Mouse (Mus musculus) lung, embryonic 16.5 days (tissue): ENCODE measurements around the gene Cfl1. TPM values are rescaled to one million over a fixed set of nuclear protein-coding genes. Genes with fewer than 3 reads are reported as not detected.

Experiments used
- ATAC-seq: fragments of 200-750 bp; cut with Nextera tagmentation; 2 replicates; pipeline ENCODE4 v1.8.0; 2017; ENCODE audit warnings: low read depth, mild to moderate bottlenecking, moderate library complexity
- H3K27ac ChIP-seq: fragments of 300-500 bp; sonication (generic); 2 replicates; pipeline ENCODE4 v1.5.1; 2014; ENCODE audit warnings: mild to moderate bottlenecking, control low read depth, low read length
- H3K27me3 ChIP-seq: fragments of 300-500 bp; sonication (generic); 2 replicates; pipeline ENCODE4 v1.6.1; 2014; ENCODE audit warnings: low read depth, low read length, mixed read lengths; ENCODE audit not compliant: control insufficient read depth, insufficient read depth
- H3K36me3 ChIP-seq: fragments of 300-500 bp; sonication (generic); 2 replicates; pipeline ENCODE4 v1.6.1; 2014; ENCODE audit warnings: low read length; ENCODE audit not compliant: control insufficient read depth, insufficient read depth
- H3K4me1 ChIP-seq: fragments of 300-500 bp; sonication (generic); replicated peaks from 2 replicates; pipeline ENCODE4 v1.6.1; 2014; ENCODE audit warnings: low read length, mixed read lengths; ENCODE audit not compliant: control insufficient read depth, insufficient read depth
- H3K4me2 ChIP-seq: fragments of 300-500 bp; sonication (generic); 2 replicates; pipeline ENCODE4 v1.6.1; 2014; ENCODE audit warnings: low read depth, low read length, control low read depth
- H3K4me3 ChIP-seq: fragments of 300-500 bp; sonication (generic); 2 replicates; pipeline ENCODE4 v1.5.1; 2014; ENCODE audit warnings: mild to moderate bottlenecking, low read length, control low read depth
- H3K9ac ChIP-seq: fragments of 300-500 bp; sonication (generic); 2 replicates; pipeline ENCODE4 v1.6.1; 2014; ENCODE audit warnings: low read length, control low read depth
- H3K9me3 ChIP-seq: fragments of 300-500 bp; sonication (generic); 2 replicates; pipeline ENCODE4 v1.6.1; 2016; ENCODE audit warnings: low read length; ENCODE audit not compliant: control insufficient read depth
- WGBS: fragments of 180-500 bp; shearing (Covaris S2); extraction: QIAGEN DNeasy Blood & Tissue Kit; methylation state at CpG from one replicate; pipeline ENCODE4 v1.1.7; 2014; 5-methylcytosine and 5-hydroxymethylcytosine counted together
- polyA plus RNA-seq: library from polyadenylated mRNA; unstranded; fragments of >200 nt; fragmentation: Nextera tagmentation; extraction: Ambion mirVana; gene quantifications from 2 replicates; pipeline ENCODE4 v1.2.1, GENCODE M21; 2015

Gene Cfl1
- polyA plus RNA-seq, 1 experiment from 2014 or later: 2,793 TPM

GRCm38 (mm10) chr19:5461411-5461810, 28.8 kb upstream of the Cfl1 start:
- peaks cover 27% of the 10 kb centered on the region for H3K4me1 ChIP-seq

DNA sequence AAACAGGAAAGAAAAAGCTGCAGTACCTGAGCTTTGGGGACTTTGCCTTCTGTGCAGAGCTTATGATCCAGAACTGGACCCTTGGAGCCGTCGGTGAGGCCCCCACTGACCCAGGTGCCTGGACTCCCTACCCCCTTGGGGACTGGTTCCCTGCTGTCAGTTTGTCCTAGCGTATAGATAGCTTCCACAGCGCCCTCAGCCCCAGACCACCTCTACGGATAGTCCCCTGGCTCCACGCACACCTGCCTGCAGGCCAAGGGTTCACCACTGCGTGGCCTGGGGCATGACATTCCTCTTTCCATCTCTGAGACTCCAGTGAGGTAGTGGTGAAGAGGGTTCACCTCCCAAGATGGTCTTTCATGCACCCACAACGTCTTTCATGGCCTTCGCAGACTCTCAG, 27.0 kb upstream of the Cfl1 start:
- peaks cover 22% of the 10 kb centered on the region for H3K4me1 ChIP-seq
- H3K9me3 ChIP-seq: no peaks in the 10 kb centered on the region
- no peak overlapping the region for H3K27ac ChIP-seq
- ATAC-seq: no peak
- no peak overlapping the region for H3K9ac ChIP-seq
- 0 out of 2 replicates have a peak, but pooled peaks cover 3% of the 10 kb centered on the region for H3K27me3 ChIP-seq
- H3K4me2 ChIP-seq: no peak overlapping the region
- 86% methylated on average over 9 of the region's 9 CpGs for WGBS
- H3K36me3 ChIP-seq: peaks cover 25% of the 10 kb centered on the region
- H3K4me3 ChIP-seq: no peak overlapping the region

More at GRCm38 (mm10) chr19:5461411-5461810, 28.8 kb upstream of the Cfl1 start:
- Histone ChIP-seq H3K4me2 (peak overlapping the region; percentile 90), H3K36me3 (peaks cover 19% of the 10 kb centered on the region), H3K9ac (peak overlapping the region; percentile 84), H3K9me3 (no peaks in the 10 kb centered on the region), H3K27ac (no peak overlapping the region), H3K4me3 (peak overlapping the region; percentile 90), H3K27me3 (0 out of 2 replicates have a peak, but pooled peaks cover 3% of the 10 kb centered on the region)
- 83% methylated on average over 6 of the region's 6 CpGs for WGBS
- no peak for ATAC-seq

DNA sequence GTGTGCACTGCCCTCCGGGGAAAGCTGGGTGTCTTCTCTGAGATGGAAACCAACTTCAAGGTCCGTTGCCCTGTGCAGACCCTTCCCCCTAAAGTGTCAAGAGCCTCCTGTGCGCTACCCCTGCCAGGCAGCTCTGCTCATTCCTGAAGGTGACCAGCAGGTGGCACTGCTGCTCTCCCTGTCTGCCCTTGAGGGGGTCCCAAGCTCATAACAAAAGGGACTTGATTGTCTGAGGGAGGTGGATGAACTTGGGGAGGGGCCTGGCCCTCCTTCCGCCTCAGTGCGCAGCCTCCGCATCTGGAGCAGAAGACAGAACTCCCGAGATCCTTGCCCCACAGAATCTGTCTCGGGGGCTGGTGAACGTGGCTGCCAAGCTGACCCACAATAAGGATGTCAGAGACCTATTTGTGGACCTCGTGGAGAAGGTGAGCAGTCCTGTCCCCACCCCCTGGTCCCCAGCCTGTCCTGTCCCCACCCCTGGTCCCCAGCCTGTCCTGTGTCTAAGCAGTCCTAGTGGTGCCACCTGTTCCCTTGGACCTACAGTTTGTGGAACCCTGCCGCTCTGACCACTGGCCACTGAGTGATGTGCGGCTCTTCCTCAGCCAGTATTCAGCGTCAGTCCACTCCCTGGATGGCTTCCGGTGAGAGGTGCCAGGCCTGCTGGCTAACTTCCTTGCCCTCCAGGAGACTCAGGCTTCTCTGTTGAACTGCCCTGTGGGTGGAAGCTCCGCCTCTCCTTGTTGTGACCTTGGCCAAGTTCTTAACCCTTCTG, 26.3 kb upstream of the Cfl1 start:
- Histone ChIP-seq H3K4me3 (peak overlapping the region; percentile 25; the same call in 1 of the 2 replicates), H3K9ac (no peak overlapping the region), H3K9me3 (no peaks in the 10 kb centered on the region), H3K27ac (peak overlapping the region; percentile 53), H3K27me3 (0 out of 2 replicates have a peak, but pooled peaks cover 2% of the 10 kb centered on the region), H3K36me3 (peaks cover 25% of the 10 kb centered on the region), H3K4me2 (peak overlapping the region; percentile 47), H3K4me1 (peaks cover 21% of the 10 kb centered on the region)
- ATAC-seq: peak; percentile 37
- WGBS: 30% methylated on average over 15 of the region's 15 CpGs

- Histone ChIP-seq H3K27me3 (no peaks in the 10 kb centered on the region), H3K4me3 (no peak overlapping the region), H3K27ac (no peak overlapping the region), H3K4me2 (no peak overlapping the region), H3K9ac (no peak overlapping the region), H3K36me3 (peaks cover 25% of the 10 kb centered on the region), H3K4me1 (peaks cover 19% of the 10 kb centered on the region), H3K9me3 (no peaks in the 10 kb centered on the region)
- ATAC-seq: no peak
- WGBS: 91% methylated on average over 8 of the region's 8 CpGs
These were observed 25.2 kb upstream of the Cfl1 start for GRCm38 (mm10) chr19:5465037-5465436.

- Histone ChIP-seq H3K36me3 (peaks cover 25% of the 10 kb centered on the region), H3K27ac (no peak overlapping the region)
- 90% methylated on average over 6 of the region's 6 CpGs for WGBS
These were observed 23.2 kb upstream of the Cfl1 start for GRCm38 (mm10) chr19:5466916-5467500.

GRCm38 (mm10) chr19:5468374-5468773, 21.9 kb upstream of the Cfl1 start, which contains the start of gene Ctsw:
TSS of gene Ctsw (minus strand) at chr19:5468507.
- H3K27me3 ChIP-seq: no peaks in the 10 kb centered on the region
- no peaks in the 10 kb centered on the region for H3K9me3 ChIP-seq
- no peak for ATAC-seq
- no peak within 1 kb of the TSS for H3K4me3 ChIP-seq
- H3K9ac ChIP-seq: no peak within 1 kb of the TSS
- no peak within 1 kb of the TSS for H3K4me2 ChIP-seq
- 45% methylated on average over 5 of the region's 5 CpGs for WGBS
- H3K27ac ChIP-seq: no peak within 1 kb of the TSS
- peaks cover 9% of the 10 kb centered on the region for H3K4me1 ChIP-seq
- peaks cover 22% of the 10 kb centered on the region for H3K36me3 ChIP-seq

More at GRCm38 (mm10) chr19:5466916-5467500, 23.2 kb upstream of the Cfl1 start:
- H3K9ac ChIP-seq: no peak overlapping the region
- no peaks in the 10 kb centered on the region for H3K27me3 ChIP-seq
- H3K9me3 ChIP-seq: no peaks in the 10 kb centered on the region
- no peak overlapping the region for H3K4me3 ChIP-seq
- no peak for ATAC-seq
- H3K4me1 ChIP-seq: peaks cover 9% of the 10 kb centered on the region
- H3K4me2 ChIP-seq: no peak overlapping the region

GRCm38 (mm10) chr19:5471846-5472245, 18.4 kb upstream of the Cfl1 start:
- Histone ChIP-seq H3K9me3 (no peaks in the 10 kb centered on the region), H3K9ac (no peak overlapping the region), H3K4me3 (no peak overlapping the region), H3K27ac (no peak overlapping the region), H3K4me1 (peaks cover 16% of the 10 kb centered on the region), H3K4me2 (no peak overlapping the region), H3K36me3 (peaks cover 6% of the 10 kb centered on the region), H3K27me3 (no peaks in the 10 kb centered on the region)
- 47% methylated on average over 5 of the region's 5 CpGs for WGBS
- ATAC-seq: no peak

DNA sequence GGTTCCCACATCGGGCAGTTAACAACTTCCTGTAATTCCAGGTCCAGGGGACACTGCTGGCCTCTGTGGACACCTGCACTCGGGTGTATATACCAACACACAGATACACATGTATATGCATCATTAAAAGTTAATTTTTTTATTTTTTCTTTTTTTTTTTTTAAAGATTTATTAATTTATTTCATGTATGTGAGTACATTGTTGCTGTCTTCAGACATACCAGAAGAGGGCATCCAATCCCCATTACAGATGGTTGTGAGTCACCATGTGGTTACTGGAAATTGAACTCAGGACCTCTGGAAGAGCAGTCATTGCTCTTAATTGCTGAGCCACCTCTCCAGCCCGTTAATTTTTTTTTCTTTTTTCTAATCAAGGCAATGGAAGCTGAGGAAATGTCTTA, 17.4 kb upstream of the Cfl1 start:
- Histone ChIP-seq H3K27ac (no peak overlapping the region), H3K4me2 (no peak overlapping the region), H3K9me3 (no peaks in the 10 kb centered on the region), H3K27me3 (no peaks in the 10 kb centered on the region), H3K4me1 (peaks cover 16% of the 10 kb centered on the region), H3K4me3 (no peak overlapping the region), H3K9ac (no peak overlapping the region), H3K36me3 (no peaks in the 10 kb centered on the region)
- no peak for ATAC-seq
- 73% methylated on average over 3 of the region's 3 CpGs for WGBS

DNA sequence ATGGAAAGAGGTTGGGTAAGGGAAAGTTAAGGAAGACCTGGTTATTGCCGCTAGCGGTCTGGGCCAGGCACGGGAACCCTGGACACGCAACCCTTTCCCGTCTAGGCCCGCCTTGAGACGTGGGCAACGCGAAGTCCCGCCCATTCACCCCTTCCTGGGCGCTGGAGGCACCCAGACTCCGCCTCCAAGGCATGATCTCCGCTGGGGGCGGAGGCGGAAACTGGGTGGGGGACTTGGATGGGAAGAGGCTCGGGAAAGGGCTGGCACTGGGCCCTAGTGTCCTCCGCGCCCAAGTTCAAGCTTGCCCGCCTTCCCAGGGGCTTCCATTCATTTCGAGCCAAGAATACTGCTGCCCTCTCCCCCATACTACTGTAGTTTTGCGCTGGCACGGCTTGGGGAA, 16.5 kb upstream of the Cfl1 start, which contains the start of gene Efemp2:
Efemp2 (plus strand) TSS at position 235 of the 400 bp plus-strand sequence.
- no peaks in the 10 kb centered on the region for H3K9me3 ChIP-seq
- 2% methylated on average over 22 of the region's 22 CpGs for WGBS

More for the DNA sequence above, 16.5 kb upstream of the Cfl1 start, which contains the start of gene Efemp2:
- Histone ChIP-seq H3K27me3 (no peaks in the 10 kb centered on the region), H3K4me2 (peak within 1 kb of the TSS; percentile 75), H3K36me3 (peaks cover 1% of the 10 kb centered on the region; the same call in 1 of the 2 replicates), H3K4me3 (peak within 1 kb of the TSS; percentile 62), H3K9ac (peak within 1 kb of the TSS; percentile 81), H3K27ac (peak within 1 kb of the TSS; percentile 89), H3K4me1 (peaks cover 16% of the 10 kb centered on the region)
- ATAC-seq: peak; percentile 84
